Mouse (Mus musculus) layer of hippocampus, postnatal 36 days (tissue): ENCODE data around the gene Sec16a. TPM values are rescaled to one million over a fixed set of nuclear protein-coding genes. Genes with fewer than 3 reads are reported as not detected.
"Not testable (repeated sequence)": the region's sequence is repeated elsewhere in the genome, so short reads cannot be mapped to it uniquely, and the experiment has no call there.

ENCODE experiments used
- DNase-seq, 2 experiments: peaks; one replicate each; pipeline ENCODE4 v3.0.0; 2022
- microRNA-seq, 2 experiments: library from miRNA; unstranded; fragments of <30 nt; microRNA quantifications; one replicate each; pipeline ENCODE4 v1.2.0; 2021
- total RNA-seq, 2 experiments: library from RNA; stranded (reverse); gene quantifications; 2 replicates each; pipeline ENCODE4 v1.2.3; 2021

The Sec16a gene
- total RNA-seq, 2 experiments from 2014 or later: 52.9 to 57.5 TPM

GRCm38 (mm10) chr2:26388682-26389153, 56.3 kb downstream of the Sec16a start:
- DNase-seq: no peak

- no peak for DNase-seq
Observed at GRCm38 (mm10) chr2:26387713-26388112, 57.3 kb downstream of the Sec16a start.

- DNase-seq: not testable (repeated sequence)
Observed at GRCm38 (mm10) chr2:26380871-26381270, 64.1 kb downstream of the Sec16a start.

GRCm38 (mm10) chr2:26380131-26380771, 64.8 kb downstream of the Sec16a start, which contains the start of gene Snapc4:
TSS of gene Snapc4 (minus strand) at chr2:26380653.
- peak; percentile 80 to 83 for DNase-seq

GRCm38 (mm10) chr2:26372396-26372795, 72.6 kb downstream of the Sec16a start:
- DNase-seq: no peak

GRCm38 (mm10) chr2:26368572-26368971, 76.4 kb downstream of the Sec16a start:
- DNase-seq: no peak

GRCm38 (mm10) chr2:26367911-26368310, 77.1 kb downstream of the Sec16a start:
- no peak for DNase-seq

GRCm38 (mm10) chr2:26364738-26365465, 80.1 kb downstream of the Sec16a start:
- DNase-seq: no peak

GRCm38 (mm10) chr2:26363481-26363880, 81.5 kb downstream of the Sec16a start:
- no peak for DNase-seq

GRCm38 (mm10) chr2:26362991-26363390, 82.0 kb downstream of the Sec16a start:
- no peak for DNase-seq

- DNase-seq: no peak
Observed at GRCm38 (mm10) chr2:26360772-26361171, 84.2 kb downstream of the Sec16a start, which contains the start of gene Card9. TSS of gene Card9 (minus strand) at chr2:26360918.

- no peak for DNase-seq
Observed at GRCm38 (mm10) chr2:26359983-26360382, 85.0 kb downstream of the Sec16a start.

Small RNA genes within 50 kb of the gene (microRNA-seq; reads per million reads assigned to microRNA genes)
- gene Mir6996: 0.63 to 1.5 reads per million in 2 experiments

Other genes starting within 250 kb of the Sec16a start
- not detected for gene Lhx3, start 236.9 kb downstream of the Sec16a start, total RNA-seq
- 10 to 100 TPM; 25.6 to 26.2 TPM for gene Qsox2, start 207.7 kb downstream of the Sec16a start, total RNA-seq
- under 1 TPM; 0.65 to 0.71 TPM for gene Ccdc187, start 150.7 kb downstream of the Sec16a start, total RNA-seq
- gene Gpsm1, start 129.7 kb downstream of the Sec16a start, total RNA-seq: 10 to 100 TPM; 34.5 to 41.8 TPM
- gene Dnlz, start 93.1 kb downstream of the Sec16a start, total RNA-seq: 10 to 100 TPM; 25.7 to 26.5 TPM
- gene Card9, start 84.3 kb downstream of the Sec16a start, total RNA-seq: 1 to 10 TPM; 1.6 to 2.1 TPM
- gene Snapc4, start 64.6 kb downstream of the Sec16a start, total RNA-seq: 10 to 100 TPM; 65.3 to 72.3 TPM
- 100 to 1,000 TPM; 151 to 165 TPM for gene Entr1, start 55.9 kb downstream of the Sec16a start, total RNA-seq
- gene Pmpca, start 55.9 kb downstream of the Sec16a start, total RNA-seq: 10 to 100 TPM; 86.5 to 93.6 TPM
- 10 to 100 TPM; 21.1 to 22.1 TPM for gene Inpp5e, start 36.0 kb downstream of the Sec16a start, total RNA-seq
- 10 to 100 TPM; 30.4 to 31.4 TPM for gene Notch1, start 71.4 kb upstream of the Sec16a start, total RNA-seq
- gene Egfl7, start 134.8 kb upstream of the Sec16a start, total RNA-seq: 10 to 100 TPM; 55.1 to 56.1 TPM
- gene Gm20532, start 141.4 kb upstream of the Sec16a start, total RNA-seq: not detected
- 1 to 10 TPM; 1.3 to 2.3 TPM for gene Agpat2, start 159.2 kb upstream of the Sec16a start, total RNA-seq
- 10 to 100 TPM; 73.2 to 77.5 TPM for gene Fam69b, start 183.2 kb upstream of the Sec16a start, total RNA-seq
- gene Lcn4, start 226.1 kb upstream of the Sec16a start, total RNA-seq: not detected